Mouse (Mus musculus) CH12.LX (cell line): ENCODE results near the gene Ush1g. TPM values are rescaled to one million over a fixed set of nuclear protein-coding genes. Genes with fewer than 3 reads are reported as not detected.

Experiments used
- DNase-seq: peaks from one replicate; pipeline ENCODE4 v3.0.0-alpha.2; 2013; ENCODE audit errors: extremely low read depth
- H3K27ac ChIP-seq: 2 replicates; pipeline ENCODE4 v1.5.1; 2012; ENCODE audit warnings: low read depth, mild to moderate bottlenecking, control low read depth, moderate library complexity; ENCODE audit not compliant: insufficient read depth
- H3K27me3 ChIP-seq: replicated peaks from 2 replicates; pipeline ENCODE3; 2012; ENCODE audit warnings: inconsistent platforms
- H3K36me3 ChIP-seq, 2 experiments: replicated peaks in 1 of 2; 2 replicates each; pipeline versions ENCODE3 to v1.6.1; 2012; ENCODE audit warnings: inconsistent platforms in 1 of 2, low read length in 1 of 2, mild to moderate bottlenecking in 1 of 2, mixed read lengths in 1 of 2, moderate library complexity in 1 of 2; ENCODE audit not compliant: control insufficient read depth in 1 of 2, insufficient read depth in 1 of 2
- H3K4me1 ChIP-seq, 2 experiments: 2 replicates each; pipeline ENCODE4 v1.6.1; 2012; ENCODE audit warnings: inconsistent platforms in 1 of 2, moderate library complexity in 1 of 2; ENCODE audit not compliant: insufficient read depth in 2 of 2, control insufficient read depth in 1 of 2
- H3K4me2 ChIP-seq: 2 replicates; pipeline ENCODE4 v1.6.1; 2012; ENCODE audit warnings: low read depth, mild to moderate bottlenecking, control low read depth; ENCODE audit not compliant: poor library complexity, insufficient read depth, severe bottlenecking
- H3K4me3 ChIP-seq, 3 experiments: fragments of 150-350 bp in 1 of 3; sonication (generic) in 1 of 3; replicated peaks in 1 of 3; 2 replicates each; pipeline versions ENCODE3 to v1.5.1; 2011 to 2012; ENCODE audit warnings: low read depth in 2 of 3, low read length in 2 of 3, mild to moderate bottlenecking in 2 of 3, moderate library complexity in 2 of 3, control low read depth in 1 of 3, improper control_type of control experiment in 1 of 3, inconsistent platforms in 1 of 3, mixed read lengths in 1 of 3; ENCODE audit not compliant: poor library complexity in 1 of 3
- H3K79me2 ChIP-seq: replicated peaks from 2 replicates; pipeline ENCODE4 v1.6.1; 2012; ENCODE audit warnings: mild to moderate bottlenecking, moderate library complexity; ENCODE audit not compliant: control insufficient read depth, poor library complexity, insufficient read depth, severe bottlenecking; ENCODE audit errors: extremely low read depth
- H3K9ac ChIP-seq: 2 replicates; pipeline ENCODE4 v1.6.1; 2012; ENCODE audit warnings: low read depth, mild to moderate bottlenecking, control low read depth, moderate library complexity; ENCODE audit not compliant: insufficient read depth
- H3K9me3 ChIP-seq: replicated peaks from 2 replicates; pipeline ENCODE3; 2012; ENCODE audit warnings: low read length, inconsistent platforms, mixed read lengths
- CTCF ChIP-seq, 2 experiments: IDR thresholded peaks in 1 of 2; conservative IDR thresholded peaks in 1 of 2; 2 replicates each; pipeline ENCODE4 v1.5.1; 2011 to 2012; ENCODE audit warnings: low read depth in 2 of 2, low read length in 2 of 2, improper control_type of control experiment in 1 of 2, inconsistent platforms in 1 of 2, mild to moderate bottlenecking in 1 of 2, moderate library complexity in 1 of 2
- E2F4 ChIP-seq: IDR thresholded peaks from 2 replicates; pipeline ENCODE4 v1.6.1; 2011; ENCODE audit warnings: low read depth, low read length, improper control_type of control experiment; ENCODE audit not compliant: insufficient replicate concordance
- ELF1 ChIP-seq: IDR thresholded peaks from 2 replicates; pipeline ENCODE4 v1.6.1; 2014; ENCODE audit warnings: low read depth, mild to moderate bottlenecking, inconsistent platforms, low read length, improper control_type of control experiment
- JUND ChIP-seq: conservative IDR thresholded peaks from 2 replicates; pipeline ENCODE4 v1.6.1; 2011; ENCODE audit warnings: low read depth, low read length, improper control_type of control experiment
- MAX ChIP-seq: IDR thresholded peaks from 2 replicates; pipeline ENCODE4 v1.6.1; 2011; ENCODE audit warnings: low read length, improper control_type of control experiment
- MAZ ChIP-seq: IDR thresholded peaks from 2 replicates; pipeline ENCODE4 v1.6.1; 2012; ENCODE audit warnings: low read depth, mild to moderate bottlenecking, inconsistent platforms, low read length, improper control_type of control experiment, moderate library complexity
- MYC ChIP-seq: IDR thresholded peaks from 2 replicates; pipeline ENCODE4 v1.6.1; 2011; ENCODE audit warnings: low read depth, mild to moderate bottlenecking, improper control_type of control experiment, low read length
- RCOR1 ChIP-seq: conservative IDR thresholded peaks from 2 replicates; pipeline ENCODE4 v1.6.1; 2012; ENCODE audit warnings: low read depth, mild to moderate bottlenecking, inconsistent platforms, low read length, improper control_type of control experiment
- TBP ChIP-seq: conservative IDR thresholded peaks from 2 replicates; pipeline ENCODE4 v1.6.1; 2011; ENCODE audit warnings: low read depth, low read length, improper control_type of control experiment
- UBTF ChIP-seq: IDR thresholded peaks from 2 replicates; pipeline ENCODE4 v1.6.1; 2012; ENCODE audit warnings: low read depth, mild to moderate bottlenecking, inconsistent platforms, low read length, improper control_type of control experiment, moderate library complexity
- USF1 ChIP-seq: IDR thresholded peaks from 2 replicates; pipeline ENCODE4 v1.6.1; 2014; ENCODE audit warnings: low read depth, mild to moderate bottlenecking, inconsistent platforms, low read length, improper control_type of control experiment
- USF2 ChIP-seq: conservative IDR thresholded peaks from 2 replicates; pipeline ENCODE4 v1.6.1; 2011; ENCODE audit warnings: low read depth, low read length, improper control_type of control experiment
- ZKSCAN1 ChIP-seq: IDR thresholded peaks from 2 replicates; pipeline ENCODE4 v1.6.1; 2012; ENCODE audit warnings: low read depth, inconsistent platforms, low read length, improper control_type of control experiment, borderline replicate concordance
- ZNF384 ChIP-seq: IDR thresholded peaks from 2 replicates; pipeline ENCODE4 v1.6.1; 2012; ENCODE audit warnings: low read depth, low read length, improper control_type of control experiment, inconsistent platforms
- dilution Hi-C: fragments of 300-500 bp; cut with MboI; formaldehyde crosslinking; loops from 2 replicates; pipeline ENCODE4 v1.14.3; 2020; ENCODE audit warnings: low sequenced_read_pairs; ENCODE audit not compliant: extremely low pct_unique_long_range_greater_than_20kb, extremely low pct_ligation_motif_present
- in situ Hi-C: fragments of 300-500 bp; cut with MboI; formaldehyde crosslinking; loops from 3 replicates; pipeline ENCODE4 v1.14.3; 2019; ENCODE audit warnings: low sequenced_read_pairs, low pct_ligation_motif_present, low pct_unique_long_range_greater_than_20kb, mixed read lengths
- polyA plus RNA-seq: library from polyadenylated mRNA; unstranded; fragments of >175 nt; gene quantifications from 2 replicates; pipeline ENCODE4 v1.2.1, GENCODE M21; 2012; ENCODE audit warnings: low read depth; ENCODE audit not compliant: insufficient read length
- total RNA-seq, 2 experiments: library from RNA; depleted of rRNA; stranded (reverse); fragments of 300-350 nt in 1 of 2; fragments of >200 nt in 1 of 2; gene quantifications; 2 replicates each; pipeline ENCODE4 v1.2.3; 2012 to 2014

Ush1g gene
- total and polyA plus RNA-seq, 3 experiments: 0.42 TPM; not detected in 2

DNA sequence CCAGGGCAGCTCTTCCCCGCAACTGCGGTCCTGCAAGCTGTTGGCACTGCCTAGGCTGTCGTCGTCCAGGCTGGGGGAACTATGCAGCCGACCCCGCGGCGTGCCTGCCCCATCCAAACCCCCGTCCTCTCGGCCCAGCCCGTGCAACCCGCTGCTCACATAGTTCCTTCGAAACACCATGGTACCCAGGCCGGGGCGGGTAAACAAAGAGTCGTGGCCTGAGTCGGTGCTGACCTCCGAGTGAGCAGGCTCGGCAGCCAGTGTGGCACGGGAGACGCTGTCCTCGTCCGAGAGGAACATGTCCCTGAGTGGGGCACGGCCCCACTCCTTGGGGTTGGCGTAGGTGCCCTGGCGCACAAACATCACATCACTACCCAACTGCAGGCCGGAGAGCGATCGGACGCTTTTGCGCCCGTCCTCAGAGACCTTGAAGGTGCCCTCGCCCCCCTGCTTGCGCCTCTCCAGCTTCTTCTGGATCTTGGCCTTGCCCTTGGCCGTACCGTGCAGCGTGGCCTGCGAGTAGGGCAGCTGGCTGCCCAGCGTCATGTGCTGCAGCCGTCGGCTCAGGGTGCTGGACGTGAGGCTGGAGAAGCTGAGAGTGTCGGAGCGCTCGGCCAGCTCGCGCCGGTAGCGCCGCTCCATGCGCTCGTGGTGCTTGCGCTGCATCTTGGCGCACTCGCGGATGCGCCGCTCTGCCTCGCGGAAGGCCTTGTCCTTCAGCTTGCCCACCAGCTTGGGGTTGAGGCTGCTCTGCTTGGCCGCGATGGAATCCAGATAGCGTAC lies 3.4 kb downstream of the Ush1g start:
- dilution Hi-C loops: no loop called here
- Histone ChIP-seq H3K4me3 (no peak overlapping the region), H3K79me2 (no peaks in the 10 kb centered on the region), H3K4me2 (no peak overlapping the region), H3K9ac (no peak overlapping the region), H3K4me1 (peaks cover 8 to 11% of the 10 kb centered on the region in 2 experiments; a peak in 3 of 4 replicates), H3K9me3 (peaks cover 5% of the 10 kb centered on the region), H3K27me3 (peaks cover 90% of the 10 kb centered on the region), H3K36me3 (no peaks in the 10 kb centered on the region), H3K27ac (no peak overlapping the region)
- TF ChIP-seq MAZ (no peak), CTCF (conservative IDR thresholded peaks at IDR 0.05 in 1 of 2, IDR thresholded peaks at IDR 0.05 in 1 of 2; ENCODE audit: low read depth in 2 of 2, low read length in 2 of 2) (no peak), E2F4 (no peak), ZKSCAN1 (no peak)
- in situ Hi-C loops: no loop called here
- no peak for DNase-seq

DNA sequence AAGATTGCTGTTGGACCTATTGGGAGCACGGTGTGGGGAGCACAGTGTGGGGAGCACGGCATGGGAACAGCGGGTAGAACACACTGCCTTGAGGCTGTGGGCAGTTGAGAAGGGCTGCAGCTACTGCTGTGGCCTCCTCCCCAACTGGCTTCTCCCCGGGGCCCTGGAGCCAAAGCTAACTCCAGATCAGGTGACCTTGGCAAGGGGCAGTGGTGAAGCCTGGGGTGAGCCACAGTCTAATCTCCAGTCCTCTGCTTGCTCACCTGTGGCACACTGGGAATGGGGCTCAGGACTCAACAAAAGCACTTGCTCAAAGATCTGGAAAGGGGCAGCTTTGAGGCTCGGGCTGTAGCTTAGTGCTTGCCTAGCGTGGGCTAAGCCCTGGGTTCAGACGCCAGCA lies 4.6 kb downstream of the Ush1g start:
- Histone ChIP-seq H3K36me3 (no peaks in the 10 kb centered on the region), H3K4me2 (no peak overlapping the region)
- dilution Hi-C loops: no loop called here
- TF ChIP-seq MAX: no peak
- TF ChIP-seq USF2: no peak
- no peak for TF ChIP-seq ELF1
- no peak for TF ChIP-seq ZNF384
- TF ChIP-seq TBP: no peak
- no peak for TF ChIP-seq USF1
- TF ChIP-seq UBTF: no peak
- no peak for TF ChIP-seq MYC
- TF ChIP-seq RCOR1: no peak
- TF ChIP-seq JUND: no peak
- TF ChIP-seq, all 38 proteins: peak for 0
- in situ Hi-C loops: no loop called here
- Histone ChIP-seq H3K4me1 (peaks cover 8 to 10% of the 10 kb centered on the region in 2 experiments; a peak in 3 of 4 replicates), H3K27ac (no peak overlapping the region), H3K27me3 (peaks cover 90% of the 10 kb centered on the region), H3K4me3 (no peak overlapping the region), H3K79me2 (no peaks in the 10 kb centered on the region), H3K9me3 (peaks cover 5% of the 10 kb centered on the region), H3K9ac (no peak overlapping the region)
- DNase-seq: no peak
